Mouse (Mus musculus): ENCODE measurements around the gene Alkbh1.

Gene Alkbh1

DNA sequence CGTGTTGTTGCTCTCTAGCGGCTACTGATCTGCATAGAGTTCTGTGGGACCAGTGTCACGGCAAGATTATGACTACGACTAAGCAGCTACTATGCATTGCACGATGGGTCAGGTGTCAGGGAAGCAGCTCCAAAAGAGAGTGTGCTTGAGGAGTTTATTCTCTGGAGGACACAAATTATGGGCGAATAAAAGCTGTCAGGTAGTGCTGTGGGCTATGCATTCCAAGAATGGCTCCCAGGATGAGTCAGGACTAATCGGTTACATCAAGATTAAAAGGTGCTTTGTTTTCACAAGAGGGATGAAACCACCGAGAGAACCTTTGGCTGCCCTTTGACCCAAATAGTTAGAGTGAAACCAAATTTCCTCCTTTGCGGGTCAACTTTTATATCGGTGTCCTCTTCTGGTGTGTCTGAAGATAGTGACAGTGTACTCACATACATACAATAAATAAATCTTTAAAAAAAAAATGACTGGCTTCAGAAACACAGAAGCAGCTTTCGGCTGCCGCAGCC is 23.8 kb downstream of the Alkbh1 start:
- DNase-seq (ENCODE audit: low spot score in 2 of 2): no peak

- DNase-seq (ENCODE audit: low spot score in 2 of 2): no peak
Measured at GRCm38 (mm10) chr12:87418921-87419320, 24.9 kb downstream of the Alkbh1 start.

GRCm38 (mm10) chr12:87416690-87417089 is 27.1 kb downstream of the Alkbh1 start:
- DNase-seq (ENCODE audit: low spot score in 2 of 2): peak in 1 of 2 experiments; percentile 42

DNA sequence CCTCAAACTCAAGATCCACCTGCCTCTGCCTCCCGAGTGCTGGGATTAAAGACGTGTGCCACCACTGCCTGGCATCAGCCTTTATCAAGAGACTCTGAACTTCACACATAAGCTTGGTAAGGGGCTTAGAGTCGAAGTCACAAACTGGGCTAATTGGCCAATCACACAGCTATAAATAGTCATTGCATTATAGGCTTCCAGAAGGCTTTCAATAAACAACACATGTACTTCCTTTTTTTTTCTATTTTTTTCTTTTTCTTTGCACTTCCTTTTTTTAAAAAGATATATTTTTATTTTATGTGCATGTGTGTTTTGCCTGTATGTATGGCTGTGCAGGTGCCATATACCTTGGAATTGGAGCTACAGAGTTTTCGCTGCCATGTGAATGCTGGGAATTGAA is 28.5 kb downstream of the Alkbh1 start:
- DNase-seq (ENCODE audit: low spot score in 2 of 2): no peak

GRCm38 (mm10) chr12:87413179-87413790 is 30.5 kb downstream of the Alkbh1 start:
- peak; percentile 78 to 82 for DNase-seq (ENCODE audit: low spot score in 2 of 2)

- DNase-seq (ENCODE audit: low spot score in 2 of 2): no peak
Measured at GRCm38 (mm10) chr12:87410999-87411398, 32.8 kb downstream of the Alkbh1 start.

DNA sequence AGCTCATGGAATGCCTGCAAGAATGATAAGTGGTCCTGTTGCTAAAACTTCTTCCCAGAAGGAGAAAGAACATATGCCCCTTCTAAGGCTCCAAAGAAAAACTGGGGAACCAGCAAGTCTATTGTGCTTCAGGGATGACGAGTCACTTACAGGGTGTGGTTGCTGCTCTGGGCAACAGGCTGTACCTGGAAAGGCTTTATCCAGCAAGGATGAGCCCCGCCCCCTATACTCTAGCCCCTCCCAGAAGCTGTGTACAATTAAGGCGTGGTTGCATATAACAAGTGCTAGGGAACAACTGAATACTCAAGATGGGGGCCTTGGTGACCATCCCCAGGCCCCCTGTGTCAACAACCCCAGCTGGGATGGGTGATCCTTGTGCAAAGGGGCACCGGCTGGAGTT is 34.7 kb downstream of the Alkbh1 start:
- no peak for DNase-seq (ENCODE audit: low spot score in 2 of 2)

DNA sequence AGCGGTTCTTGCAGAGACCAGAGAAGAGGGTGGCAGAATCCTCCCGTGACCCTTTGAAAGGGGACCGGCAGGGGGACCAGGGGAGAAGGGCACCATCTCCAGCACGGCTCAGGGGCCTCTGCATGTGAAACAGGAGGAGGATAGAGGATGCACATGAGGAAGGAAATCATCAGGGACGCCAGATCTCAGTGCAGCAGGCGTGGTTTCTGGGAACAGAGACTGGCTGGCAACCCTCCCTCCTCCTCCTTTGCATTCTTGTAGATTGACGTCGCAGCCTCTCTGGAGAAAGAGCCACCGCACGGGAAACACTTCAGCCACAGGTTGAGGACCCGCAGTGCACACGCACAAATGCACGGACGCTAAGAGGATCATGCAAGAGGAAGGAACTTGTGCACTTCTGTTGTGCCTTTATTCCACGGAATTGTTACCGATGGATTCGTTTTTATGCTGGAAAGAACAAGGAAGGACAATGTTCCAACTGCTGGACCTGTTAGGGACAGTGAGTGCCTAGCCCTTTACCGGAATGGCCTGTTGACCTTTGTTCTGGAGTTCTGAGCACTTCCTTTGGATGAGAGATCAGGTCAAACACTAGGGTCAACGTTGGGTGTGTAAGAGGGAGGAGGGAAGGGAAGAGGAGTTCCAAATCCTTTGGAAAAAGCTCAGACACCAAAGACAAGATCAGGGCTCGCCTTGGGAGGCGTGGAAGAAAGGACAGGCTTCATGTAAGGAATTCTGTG is 35.8 kb downstream of the Alkbh1 start:
- no peak for DNase-seq (ENCODE audit: low spot score in 2 of 2)

DNA sequence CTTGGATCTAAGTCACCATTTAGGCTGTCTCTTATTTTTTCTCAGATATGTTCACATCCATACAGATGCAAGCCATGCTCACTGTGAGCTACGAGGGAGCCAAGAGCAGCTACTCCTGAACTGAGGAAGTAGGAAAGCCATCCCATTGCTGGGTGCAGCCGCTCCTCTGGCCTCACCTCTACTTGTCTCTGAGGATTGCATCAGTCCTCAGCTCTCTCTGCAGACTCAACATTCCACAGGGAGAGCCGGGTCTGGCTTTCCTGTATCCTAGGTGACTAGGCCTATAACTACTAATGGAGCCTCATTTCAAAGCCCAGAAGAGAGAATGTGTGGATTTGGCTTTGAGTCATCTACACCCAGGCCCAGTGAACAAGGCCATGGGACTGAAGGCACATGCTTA is 38.1 kb downstream of the Alkbh1 start:
- no peak for DNase-seq (ENCODE audit: low spot score in 2 of 2)

- no peak for DNase-seq (ENCODE audit: low spot score in 2 of 2)
Measured at GRCm38 (mm10) chr12:87405165-87405564, 38.7 kb downstream of the Alkbh1 start.

GRCm38 (mm10) chr12:87401883-87402282 is 41.9 kb downstream of the Alkbh1 start:
- no peak for DNase-seq (ENCODE audit: low spot score in 2 of 2)

- no peak for DNase-seq (ENCODE audit: low spot score in 2 of 2)
Measured at GRCm38 (mm10) chr12:87399119-87399819, 44.5 kb downstream of the Alkbh1 start.

GRCm38 (mm10) chr12:87397811-87398417 is 45.9 kb downstream of the Alkbh1 start:
- no peak for DNase-seq (ENCODE audit: low spot score in 2 of 2)

- DNase-seq (ENCODE audit: low spot score in 2 of 2): no peak
Measured at GRCm38 (mm10) chr12:87397126-87397525, 46.7 kb downstream of the Alkbh1 start.

- DNase-seq (ENCODE audit: low spot score in 2 of 2): no peak
Measured at GRCm38 (mm10) chr12:87394316-87394715, 49.5 kb downstream of the Alkbh1 start.

GRCm38 (mm10) chr12:87393447-87394145 is 50.2 kb downstream of the Alkbh1 start:
- no peak for DNase-seq (ENCODE audit: low spot score in 2 of 2)

- DNase-seq (ENCODE audit: low spot score in 2 of 2): no peak
Measured at GRCm38 (mm10) chr12:87391355-87391754, 52.5 kb downstream of the Alkbh1 start.

- no peak for DNase-seq (ENCODE audit: low spot score in 2 of 2)
Measured at GRCm38 (mm10) chr12:87389231-87389630, 54.6 kb downstream of the Alkbh1 start.

DNA sequence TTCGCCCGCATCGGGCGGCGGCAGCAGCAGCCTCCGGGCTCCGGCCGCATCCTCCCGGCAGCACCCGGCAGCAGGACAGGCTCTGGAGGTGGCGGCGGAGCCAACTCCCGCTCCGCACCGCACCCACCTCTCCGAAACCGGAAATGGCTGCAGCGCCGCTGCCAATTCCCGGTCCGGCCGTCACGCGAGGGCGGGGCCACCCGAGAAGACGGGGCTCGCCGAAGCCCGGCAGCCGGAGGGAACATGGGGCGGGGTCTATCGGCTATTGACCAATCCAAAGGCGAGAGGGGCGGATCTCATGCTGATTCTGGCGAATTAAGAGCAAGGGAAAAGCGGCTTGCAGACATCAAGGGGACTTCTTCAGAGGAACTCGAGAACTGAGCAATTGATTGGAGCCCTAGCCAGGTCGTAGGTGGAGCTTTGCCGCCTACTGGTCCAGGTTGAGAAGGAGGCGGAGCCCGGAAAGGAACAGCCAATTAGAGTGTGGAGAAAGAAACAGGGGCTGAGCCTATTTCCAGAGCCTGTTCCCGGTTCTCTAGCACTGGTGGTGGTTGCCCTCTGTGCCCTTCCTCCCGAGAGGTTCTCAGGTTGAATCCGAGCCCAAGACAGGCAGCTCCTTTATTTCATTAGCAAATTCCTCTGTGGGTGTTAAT is 55.6 kb downstream of the Alkbh1 start, which contains the start of gene Sptlc2:
Gene Sptlc2 (minus strand): TSS at position 234 of the 653 bp plus-strand sequence.
- DNase-seq (ENCODE audit: low spot score in 2 of 2): peak; percentile 99 to 100

DNA sequence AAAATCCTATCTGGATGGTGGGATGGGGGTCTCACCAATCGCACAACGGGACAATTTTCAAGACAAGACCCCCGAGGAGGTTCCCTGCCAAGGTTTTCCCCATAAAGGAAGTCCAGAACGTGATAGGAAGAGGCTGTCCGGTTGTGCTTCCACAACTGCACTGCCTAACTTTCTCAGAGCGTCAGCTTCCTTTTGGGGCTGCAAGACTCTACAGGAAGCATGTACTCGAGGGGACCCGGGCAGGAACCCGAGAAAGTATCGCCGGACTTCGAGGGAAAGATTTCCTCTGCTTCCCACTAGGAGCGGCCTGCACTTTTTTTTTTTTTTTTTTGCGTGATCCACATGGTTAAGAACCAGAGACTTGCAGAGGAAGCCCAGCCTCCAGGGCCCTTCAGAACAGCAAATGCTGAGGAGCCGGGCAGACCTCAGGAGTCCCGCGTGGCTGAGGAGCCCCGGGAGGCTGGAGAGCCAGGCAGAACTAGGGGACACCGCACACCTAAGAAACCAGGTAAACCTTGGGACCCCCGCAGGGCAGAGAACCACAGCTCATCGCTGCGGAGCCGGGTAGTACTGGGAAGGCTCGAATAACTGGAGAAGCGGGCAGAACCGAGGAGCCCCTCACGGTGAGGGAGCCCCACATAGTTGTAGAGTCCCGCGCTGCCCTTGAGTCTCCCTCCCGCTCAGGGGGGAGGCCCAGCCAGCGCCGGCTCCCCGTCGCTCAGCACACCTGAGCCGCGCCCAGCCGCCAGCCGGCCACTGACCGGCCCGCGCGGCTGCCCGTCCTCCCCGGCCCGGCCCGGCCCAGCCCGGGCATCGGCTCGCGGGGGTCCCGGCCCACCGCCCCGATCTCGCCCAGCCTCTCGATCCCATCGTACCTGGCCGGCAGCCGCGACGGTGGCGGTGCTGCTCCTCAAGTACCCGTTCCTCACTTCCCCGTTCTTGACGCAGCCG is 56.4 kb downstream of the Alkbh1 start:
- peak; percentile 26 to 27 for DNase-seq (ENCODE audit: low spot score in 2 of 2)
